Mouse (Mus musculus) kidney, embryonic 16.5 days (tissue): ENCODE data around the gene Msmp. TPM values are rescaled to one million over a fixed set of nuclear protein-coding genes. Genes with fewer than 3 reads are reported as not detected.

Experiments
- ATAC-seq: fragments of 200-750 bp; cut with Nextera tagmentation; 2 replicates; pipeline ENCODE4 v1.8.0; 2017; ENCODE audit warnings: moderate TSS enrichment; ENCODE audit not compliant: low FRiP score, low TSS enrichment
- H3K27ac ChIP-seq: fragments of 300-500 bp; sonication (generic); 2 replicates; pipeline ENCODE4 v1.5.1; 2014; ENCODE audit warnings: low read length
- H3K27me3 ChIP-seq: fragments of 300-500 bp; sonication (generic); 2 replicates; pipeline ENCODE4 v1.6.1; 2014; ENCODE audit warnings: low read length, control low read depth, mixed read lengths; ENCODE audit not compliant: insufficient read depth
- H3K36me3 ChIP-seq: fragments of 300-500 bp; sonication (generic); 2 replicates; pipeline ENCODE4 v1.6.1; 2014; ENCODE audit warnings: low read length, control low read depth, mixed read lengths; ENCODE audit not compliant: insufficient read depth
- H3K4me1 ChIP-seq: fragments of 300-500 bp; sonication (generic); 2 replicates; pipeline ENCODE4 v1.6.1; 2014; ENCODE audit warnings: low read length, control low read depth, mixed read lengths; ENCODE audit not compliant: insufficient read depth
- H3K4me2 ChIP-seq: fragments of 300-500 bp; sonication (generic); replicated peaks from 2 replicates; pipeline ENCODE4 v1.6.1; 2014; ENCODE audit warnings: low read depth, low read length
- H3K4me3 ChIP-seq: fragments of 300-500 bp; sonication (generic); 2 replicates; pipeline ENCODE4 v1.5.1; 2014; ENCODE audit warnings: mild to moderate bottlenecking, low read length
- H3K9ac ChIP-seq: fragments of 300-500 bp; sonication (generic); replicated peaks from 2 replicates; pipeline ENCODE4 v1.6.1; 2014; ENCODE audit warnings: low read length
- H3K9me3 ChIP-seq: fragments of 300-500 bp; sonication (generic); 2 replicates; pipeline ENCODE4 v1.6.1; 2016; ENCODE audit warnings: low read length, control low read depth
- whole genome bisulfite sequencing: fragments of 180-500 bp; shearing (Covaris S2); extraction: QIAGEN DNeasy Blood & Tissue Kit; methylation state at CpG from one replicate; pipeline ENCODE4 v1.1.7; 2014; 5-methylcytosine and 5-hydroxymethylcytosine counted together
- polyA plus RNA-seq: library from polyadenylated mRNA; unstranded; fragments of >200 nt; fragmentation: Nextera tagmentation; extraction: Ambion mirVana; gene quantifications from 2 replicates; pipeline ENCODE4 v1.2.1, GENCODE M21; 2015

The Msmp gene
- polyA plus RNA-seq, 1 experiment from 2014 or later: 3.1 TPM

DNA sequence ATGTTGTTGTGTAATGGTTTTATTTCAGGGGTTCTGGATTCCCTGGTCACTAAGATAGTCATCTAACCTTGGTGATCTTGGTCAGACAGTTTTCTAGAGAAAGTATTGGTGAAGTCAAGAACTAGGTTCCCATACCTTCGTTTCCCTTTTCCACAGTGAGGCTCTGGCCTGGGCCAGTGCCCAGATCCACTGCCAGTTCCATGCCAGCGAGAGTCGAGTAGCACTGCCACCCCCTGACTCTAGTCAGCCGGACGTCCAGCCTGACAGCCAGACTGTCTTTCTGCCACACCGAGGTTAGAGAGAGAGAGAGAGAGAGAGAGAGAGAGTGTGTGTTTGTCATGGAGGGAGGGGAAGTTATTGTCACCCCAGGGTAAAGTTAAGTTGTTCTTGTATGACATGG, 4.6 kb downstream of the Msmp start:
- peaks cover 37% of the 10 kb centered on the region for H3K36me3 ChIP-seq
- peak overlapping the region; percentile 95 for H3K4me2 ChIP-seq
- H3K4me1 ChIP-seq: peaks cover 39% of the 10 kb centered on the region
- H3K27me3 ChIP-seq: no peaks in the 10 kb centered on the region
- no peak for ATAC-seq
- no peaks in the 10 kb centered on the region for H3K9me3 ChIP-seq
- no peak overlapping the region for H3K27ac ChIP-seq
- peak overlapping the region; percentile 86 for H3K9ac ChIP-seq
- 80% methylated on average over 6 of the region's 6 CpGs for WGBS
- peak overlapping the region; percentile 92 for H3K4me3 ChIP-seq

DNA sequence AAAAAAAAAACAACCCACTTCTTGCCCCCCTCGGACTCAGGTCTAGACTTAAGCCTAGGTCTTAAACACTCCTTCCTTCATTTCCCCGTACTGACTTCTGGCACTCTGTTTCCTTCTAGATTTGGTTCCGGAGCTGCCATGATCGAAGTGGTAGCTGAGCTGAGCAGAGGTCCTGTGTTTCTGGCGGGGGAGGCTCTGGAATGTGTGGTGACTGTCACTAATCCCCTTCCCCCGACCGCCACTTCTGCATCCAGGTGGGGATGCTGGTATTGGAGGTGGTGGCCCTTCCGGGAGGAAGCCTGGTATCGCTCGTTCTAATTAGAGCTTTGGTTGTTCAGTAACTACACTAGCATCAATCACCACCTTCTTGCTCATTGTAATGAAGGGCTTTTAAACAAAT, 5.0 kb downstream of the Msmp start:
- WGBS: 2% methylated on average over 10 of the region's 10 CpGs
- H3K36me3 ChIP-seq: peaks cover 33% of the 10 kb centered on the region

DNA sequence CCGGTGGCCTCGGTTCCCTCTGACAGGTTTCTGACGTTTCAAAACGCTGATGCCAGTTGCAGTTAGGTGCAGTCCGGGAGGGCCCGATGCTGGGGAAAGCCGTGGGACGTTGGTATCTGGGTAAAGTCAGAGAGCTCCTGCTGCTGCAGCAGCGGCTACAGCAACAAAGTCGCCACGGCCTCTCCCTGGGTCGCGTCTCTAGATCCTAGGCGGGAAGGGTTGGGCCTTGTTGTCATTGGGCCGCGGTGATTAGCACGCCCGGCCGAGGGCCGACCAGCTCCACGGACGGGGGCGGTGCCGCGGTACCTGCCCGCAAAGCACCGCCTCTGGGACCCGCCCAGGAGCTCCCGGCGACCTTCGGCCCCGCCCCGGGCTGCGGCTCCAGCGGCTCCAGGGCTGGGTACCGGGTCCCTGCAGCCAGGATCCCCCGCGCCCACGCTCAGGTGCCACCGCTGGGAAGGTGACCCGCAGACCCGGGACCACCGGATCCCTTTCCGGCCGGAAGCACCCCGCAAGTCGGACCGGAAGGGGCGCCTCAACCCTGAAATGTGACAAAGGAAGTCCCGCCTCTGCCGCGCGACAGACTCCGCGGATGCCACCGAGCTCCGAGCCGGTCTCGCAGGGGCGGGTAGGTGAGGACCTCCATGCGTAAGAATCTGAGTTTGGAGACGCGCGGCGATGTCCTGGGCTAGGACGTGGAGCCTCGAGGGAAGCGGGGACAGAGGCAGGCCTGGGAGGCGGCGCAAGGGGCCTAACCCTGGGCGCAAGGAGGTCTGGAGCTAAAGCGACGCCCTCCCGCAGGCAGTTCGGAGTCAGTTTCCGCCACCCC, 5.7 kb downstream of the Msmp start, which contains the start of the genes Rgp1 and Gba2:
TSS of gene Rgp1 (plus strand) at position 340 of the 829 bp plus-strand sequence.
TSS of gene Gba2 (minus strand) at position 498 of the 829 bp plus-strand sequence.
- peaks cover 34% of the 10 kb centered on the region for H3K36me3 ChIP-seq
- H3K4me1 ChIP-seq: peaks cover 34% of the 10 kb centered on the region
- WGBS: under 1% methylated on average over 66 of the region's 76 CpGs
- H3K27ac ChIP-seq: peak within 1 kb of the TSS; percentile 93
- ATAC-seq: peak; percentile 97
- peak within 1 kb of the TSS; percentile 86 for H3K9ac ChIP-seq
- H3K4me2 ChIP-seq: peak within 1 kb of the TSS; percentile 95
- no peaks in the 10 kb centered on the region for H3K27me3 ChIP-seq
- peak within 1 kb of the TSS; percentile 92 for H3K4me3 ChIP-seq
- no peaks in the 10 kb centered on the region for H3K9me3 ChIP-seq

More for the DNA sequence above, 5.0 kb downstream of the Msmp start:
- Histone ChIP-seq H3K27ac (peak overlapping the region; percentile 93), H3K9ac (peak overlapping the region; percentile 86), H3K4me3 (peak overlapping the region; percentile 92), H3K4me2 (peak overlapping the region; percentile 95), H3K27me3 (no peaks in the 10 kb centered on the region), H3K4me1 (peaks cover 34% of the 10 kb centered on the region), H3K9me3 (no peaks in the 10 kb centered on the region)
- ATAC-seq: no peak

DNA sequence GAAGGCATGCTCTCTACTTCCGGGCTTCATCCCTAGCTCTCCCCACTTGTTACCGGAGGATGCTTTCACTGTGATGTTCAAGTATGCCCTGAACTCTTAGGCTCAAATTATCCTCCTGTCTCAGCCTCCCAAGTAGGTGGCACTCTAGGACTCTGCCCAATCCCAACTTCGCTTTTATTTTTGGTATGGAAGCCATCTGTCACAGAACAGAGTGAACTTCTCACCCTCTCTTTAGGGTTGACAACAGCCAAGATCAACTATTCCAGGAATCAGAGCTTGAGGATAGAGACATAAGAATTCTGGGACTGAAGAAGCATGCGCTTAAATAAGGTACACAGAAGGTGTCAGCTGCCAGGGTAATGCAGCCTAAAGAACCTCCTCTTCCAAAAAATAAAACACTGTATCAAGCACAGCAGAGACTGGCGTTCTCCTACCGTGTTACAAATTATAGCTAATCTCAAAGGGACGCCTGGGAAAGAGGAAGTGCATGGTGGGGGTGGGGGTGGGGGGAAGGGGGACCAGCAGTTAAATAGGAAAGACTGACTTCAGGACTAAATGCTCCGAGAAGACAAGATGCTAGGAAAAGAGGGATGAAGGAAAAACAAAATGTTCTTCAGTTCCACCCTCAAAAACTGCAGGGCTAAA, 6.9 kb downstream of the Msmp start:
- WGBS: 40% methylated on average over 8 of the region's 8 CpGs
- peak overlapping the region; percentile 86 for H3K9ac ChIP-seq
- no peaks in the 10 kb centered on the region for H3K27me3 ChIP-seq
- peaks cover 29% of the 10 kb centered on the region for H3K36me3 ChIP-seq
- H3K9me3 ChIP-seq: no peaks in the 10 kb centered on the region
- H3K27ac ChIP-seq: no peak overlapping the region
- H3K4me3 ChIP-seq: peak overlapping the region; percentile 92
- peaks cover 34% of the 10 kb centered on the region for H3K4me1 ChIP-seq
- peak overlapping the region; percentile 95 for H3K4me2 ChIP-seq
- ATAC-seq: no peak

- no peak overlapping the region for H3K9ac ChIP-seq
- ATAC-seq: no peak
- 69% methylated on average over 2 of the region's 2 CpGs for WGBS
- H3K27ac ChIP-seq: no peak overlapping the region
- H3K4me3 ChIP-seq: no peak overlapping the region
- H3K9me3 ChIP-seq: no peaks in the 10 kb centered on the region
- peaks cover 28% of the 10 kb centered on the region for H3K36me3 ChIP-seq
- peaks cover 34% of the 10 kb centered on the region for H3K4me1 ChIP-seq
- H3K4me2 ChIP-seq: no peak overlapping the region
- H3K27me3 ChIP-seq: no peaks in the 10 kb centered on the region
These were observed 8.9 kb downstream of the Msmp start for GRCm38 (mm10) chr4:43575356-43575755.

GRCm38 (mm10) chr4:43573561-43573960, 10.7 kb downstream of the Msmp start:
- no peak overlapping the region for H3K4me2 ChIP-seq
- H3K9ac ChIP-seq: no peak overlapping the region
- ATAC-seq: no peak
- H3K36me3 ChIP-seq: peaks cover 46% of the 10 kb centered on the region
- H3K27me3 ChIP-seq: no peaks in the 10 kb centered on the region
- H3K4me1 ChIP-seq: peaks cover 26% of the 10 kb centered on the region
- no peaks in the 10 kb centered on the region for H3K9me3 ChIP-seq
- H3K4me3 ChIP-seq: no peak overlapping the region
- 90% methylated on average over 4 of the region's 4 CpGs for WGBS
- no peak overlapping the region for H3K27ac ChIP-seq

DNA sequence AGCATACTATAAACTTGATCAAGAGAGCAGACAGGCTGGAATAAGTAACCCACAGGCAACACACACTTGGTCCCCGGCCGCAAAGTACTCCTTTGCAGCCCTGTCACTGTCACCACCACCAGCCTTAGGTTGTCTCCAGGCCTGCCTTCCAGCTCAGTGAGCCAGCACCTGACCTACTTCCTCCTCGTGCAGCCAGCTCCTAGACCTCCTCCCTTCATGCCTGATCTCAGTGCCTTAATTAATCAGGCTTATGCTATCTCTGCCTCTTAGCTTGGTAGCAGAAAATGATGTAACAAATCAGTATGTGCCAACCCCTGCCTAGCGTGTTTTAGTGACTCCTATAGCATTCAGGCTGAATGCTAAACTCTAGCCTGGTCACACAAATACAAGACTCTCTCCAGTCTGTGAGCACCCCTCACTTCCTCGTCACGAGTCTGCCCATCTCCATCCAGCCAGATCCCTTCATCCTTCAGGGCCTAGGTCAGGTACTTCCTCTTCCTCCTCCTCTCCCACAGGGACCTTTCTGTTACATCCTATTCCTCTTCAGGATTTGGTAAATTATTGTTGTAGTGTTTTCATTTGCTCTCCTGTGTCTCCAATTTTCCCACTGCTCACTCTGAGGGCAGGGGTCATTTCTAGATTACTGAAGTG, 12.8 kb downstream of the Msmp start:
- Histone ChIP-seq H3K9ac (no peak overlapping the region), H3K36me3 (peaks cover 66% of the 10 kb centered on the region), H3K27me3 (no peaks in the 10 kb centered on the region), H3K4me1 (peaks cover 11% of the 10 kb centered on the region), H3K27ac (no peak overlapping the region), H3K9me3 (no peaks in the 10 kb centered on the region), H3K4me3 (no peak overlapping the region), H3K4me2 (no peak overlapping the region)
- WGBS: 81% methylated on average over 6 of the region's 6 CpGs
- no peak for ATAC-seq

DNA sequence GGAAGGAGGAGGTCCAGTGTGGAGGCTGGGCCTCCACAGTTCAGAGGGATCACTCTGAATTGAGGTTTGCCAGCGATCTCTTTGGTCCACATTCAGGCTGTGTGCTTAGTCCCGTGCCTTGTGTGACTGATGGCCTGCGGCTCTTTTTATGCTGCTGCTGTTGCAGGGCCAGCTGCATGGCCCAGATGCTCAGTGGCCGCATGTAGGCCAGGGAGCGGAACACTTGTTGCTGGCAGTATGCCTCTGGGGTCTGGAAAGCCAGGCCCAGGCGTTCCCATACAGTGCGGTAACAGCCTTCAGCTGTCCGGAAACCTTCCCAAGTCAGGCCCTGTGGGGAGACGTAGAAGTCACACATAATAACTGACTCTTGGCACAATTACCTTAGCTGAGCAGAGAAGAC, 17.2 kb downstream of the Msmp start:
- Histone ChIP-seq H3K4me3 (no peak overlapping the region), H3K27ac (no peak overlapping the region), H3K4me1 (peaks cover 13% of the 10 kb centered on the region), H3K36me3 (peaks cover 74% of the 10 kb centered on the region), H3K27me3 (no peaks in the 10 kb centered on the region), H3K9ac (no peak overlapping the region), H3K4me2 (no peak overlapping the region), H3K9me3 (no peaks in the 10 kb centered on the region)
- WGBS: 94% methylated on average over 9 of the region's 9 CpGs
- no peak for ATAC-seq

DNA sequence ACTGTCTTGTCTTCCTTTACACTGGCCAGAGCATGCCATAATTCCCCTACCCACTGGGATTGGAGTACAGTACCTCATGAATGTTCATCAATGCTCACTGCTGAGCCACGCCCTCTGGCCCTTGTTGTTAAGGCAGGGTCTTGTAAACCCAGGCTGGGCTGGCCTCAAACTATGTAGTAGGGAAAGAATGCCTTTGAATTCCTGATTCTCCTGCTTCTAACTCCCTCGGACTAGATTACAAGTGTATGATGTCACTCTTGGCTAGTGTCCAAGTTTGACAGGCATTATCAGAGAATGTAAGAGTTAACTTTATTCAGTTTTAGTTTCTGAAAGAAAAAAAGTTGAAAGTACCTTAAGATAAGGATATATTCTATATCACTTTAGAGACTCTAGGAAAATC, 20.1 kb downstream of the Msmp start:
- whole genome bisulfite sequencing: 46% methylated on average over 2 of the region's 2 CpGs
- Histone ChIP-seq H3K9me3 (no peaks in the 10 kb centered on the region), H3K4me3 (no peak overlapping the region), H3K27me3 (no peaks in the 10 kb centered on the region), H3K36me3 (peaks cover 45% of the 10 kb centered on the region), H3K4me1 (peaks cover 33% of the 10 kb centered on the region), H3K9ac (no peak overlapping the region), H3K27ac (no peak overlapping the region), H3K4me2 (no peak overlapping the region)
- ATAC-seq: no peak
